Mouse (Mus musculus): ENCODE data around the gene Jak3.
A peak's percentile ranks its signal among the peaks of the same experiment; 100 is the strongest.
"Not testable (repeated sequence)": the region's sequence is repeated elsewhere in the genome, so short reads cannot be mapped to it uniquely, and the experiment has no call there.

Jak3 gene

GRCm38 (mm10) chr8:71724389-71724788 lies 48.3 kb downstream of the Jak3 start:
- no peak for DNase-seq

- peak; percentile 92 to 93 for DNase-seq
Measured at GRCm38 (mm10) chr8:71725122-71725924, 49.2 kb downstream of the Jak3 start, which contains the start of gene Fcho1. Fcho1 (minus strand) TSS chr8:71725716.

GRCm38 (mm10) chr8:71728240-71728785 lies 52.2 kb downstream of the Jak3 start:
- DNase-seq: no peak

DNA sequence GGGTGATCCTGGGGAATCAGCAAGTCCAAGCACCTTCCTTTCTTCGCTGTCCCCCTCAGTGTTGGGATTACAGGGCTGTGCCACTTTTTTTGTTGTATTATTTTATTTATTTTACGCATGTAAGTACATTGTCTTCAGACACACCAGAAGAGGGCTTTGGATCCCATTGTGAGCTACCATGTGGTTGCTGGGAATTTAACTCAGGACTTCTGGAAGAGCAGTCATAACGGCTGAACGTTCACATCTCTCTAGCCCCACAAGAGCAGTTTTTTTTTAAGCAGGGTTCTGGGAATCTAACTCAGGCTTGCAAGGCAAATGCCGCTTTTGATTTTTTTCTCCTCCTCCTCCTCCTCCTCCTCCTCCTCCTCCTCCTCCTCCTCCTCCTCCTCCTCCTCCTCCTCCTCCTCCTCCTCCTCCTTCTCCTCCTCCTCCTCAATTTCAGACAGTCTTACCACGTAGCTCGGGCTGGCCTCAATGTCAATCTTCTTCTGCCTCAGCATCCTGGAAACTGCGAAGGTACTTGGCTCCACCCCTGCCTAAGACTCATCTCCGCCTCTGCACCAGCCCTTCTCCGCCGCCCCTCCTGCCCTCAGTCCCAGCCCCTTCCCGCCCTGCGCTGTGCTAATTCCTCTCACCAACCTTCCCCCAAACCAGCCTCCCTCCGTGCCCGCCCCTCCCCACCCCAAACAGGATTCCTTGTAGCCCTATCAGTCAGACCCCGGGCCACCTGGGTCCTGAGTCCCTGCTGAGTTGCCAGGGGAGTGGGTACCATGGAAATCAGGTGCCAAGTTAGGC lies 52.9 kb downstream of the Jak3 start:
- no peak for DNase-seq

GRCm38 (mm10) chr8:71731652-71732230 lies 55.6 kb downstream of the Jak3 start:
- DNase-seq: peak; percentile 82 to 83

DNA sequence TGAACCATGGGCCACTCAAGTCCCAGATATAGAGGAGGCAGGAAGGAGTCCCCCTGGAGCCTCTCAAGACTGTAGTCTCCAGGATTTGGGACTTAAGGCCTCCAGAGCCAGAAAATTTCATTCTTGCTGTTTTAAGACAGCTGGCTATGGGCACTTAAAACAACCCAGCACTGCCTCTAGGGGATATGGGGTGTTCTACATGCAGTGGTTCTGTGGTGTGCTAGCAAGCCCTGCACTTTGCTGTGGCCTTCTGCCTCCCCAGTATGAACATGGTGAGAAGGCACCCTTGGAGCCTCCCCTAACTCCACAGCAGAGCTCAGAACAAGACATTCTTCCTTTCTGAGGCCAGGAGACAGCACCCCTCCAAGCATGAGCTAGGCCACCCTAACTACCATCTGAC lies 62.2 kb downstream of the Jak3 start:
- DNase-seq: not testable (repeated sequence)

All from B cell, adult 2 months (primary cell).